Mouse (Mus musculus) ovary, postnatal 10 days (tissue): Measurements from ENCODE around the gene Fam174b.

Source experiments
- DNase-seq: peaks from one replicate; pipeline ENCODE4 v3.0.0; 2022; ENCODE audit warnings: low spot score

The Fam174b gene

GRCm38 (mm10) chr7:73816255-73816996, 76.3 kb downstream of the Fam174b start:
- DNase-seq = no peak

- no peak for DNase-seq
Observed at GRCm38 (mm10) chr7:73819366-73819765, 79.3 kb downstream of the Fam174b start.
